Mouse (Mus musculus): ENCODE measurements at regions not wholly inside any gene's neighbourhood (a gene's known extent, or its start where the extent isn't known, plus 50 kb on each side); places are given as distances from the start of the nearest gene placed in this dataset.

- TF ChIP-seq EP300 (IDR thresholded peaks at IDR 0.05) (no peak), CTCF (IDR thresholded peaks at IDR 0.05) (no peak)
Measured at GRCm38 (mm10) chr9:59230161-59230560, 61.2 kb upstream of the Adpgk start.
